Mouse (Mus musculus) embryonic fibroblast, embryonic 13.5 days (primary cell): ENCODE results near the gene Abcc4.

ENCODE experiments used
- CTCF ChIP-seq: IDR thresholded peaks from 2 replicates; pipeline ENCODE4 v1.5.1; 2011; ENCODE audit warnings: mild to moderate bottlenecking, control low read depth, low read length, moderate library complexity, borderline replicate concordance; ENCODE audit not compliant: insufficient read depth
- POLR2A ChIP-seq: IDR thresholded peaks from 2 replicates; pipeline ENCODE4 v1.6.1; 2011; ENCODE audit warnings: low read depth, mild to moderate bottlenecking, control low read depth, low read length, moderate library complexity

DNA sequence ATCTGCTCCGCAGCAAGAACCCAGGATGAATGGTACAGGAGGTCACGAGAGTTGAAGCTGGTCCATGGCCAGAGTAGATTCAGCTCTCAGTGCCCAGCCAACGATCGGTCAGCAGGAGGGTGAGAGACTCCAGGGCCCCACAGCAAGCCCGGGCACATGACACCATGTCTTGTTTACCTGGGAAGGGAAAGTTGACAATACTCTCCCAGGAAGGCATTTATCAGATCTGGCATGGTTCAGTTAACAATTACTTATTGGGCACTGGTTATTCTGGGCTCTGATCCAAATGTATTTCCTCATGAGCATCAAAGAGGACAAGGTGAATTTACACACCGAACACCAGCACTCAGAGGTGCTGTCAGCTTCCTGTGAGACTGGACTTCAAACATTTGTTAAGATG is 38.5 kb downstream of the Abcc4 start:
- TF ChIP-seq POLR2A (no peak), CTCF (no peak)
